Mouse (Mus musculus): Measurements from ENCODE around the gene 1600002K03Rik. TPM values are rescaled to one million over a fixed set of nuclear protein-coding genes. Genes with fewer than 3 reads are reported as not detected.

Gene 1600002K03Rik
- polyA plus RNA-seq, 1 experiment = 16.4 TPM

DNA sequence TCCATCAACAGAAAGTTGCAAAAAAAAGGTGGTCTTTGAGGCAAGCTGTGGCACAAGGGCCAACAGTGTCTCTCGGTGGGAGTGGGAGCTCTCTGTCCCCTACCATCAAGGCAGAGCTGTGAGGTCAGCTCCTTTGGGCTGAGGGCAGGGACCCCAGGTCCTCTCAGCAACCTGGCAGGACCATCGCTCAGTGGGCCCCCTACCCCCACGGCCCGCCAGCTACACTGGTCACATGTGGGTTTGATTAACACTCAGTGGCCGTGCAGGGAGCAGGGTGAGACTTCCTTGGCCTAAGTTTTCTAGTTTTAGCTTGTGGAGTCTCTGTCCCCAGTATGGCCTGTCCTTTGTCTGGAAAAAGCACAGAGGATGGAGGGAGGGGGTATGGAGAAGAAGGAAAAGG lies 8.1 kb downstream of the 1600002K03Rik start:
- 43% methylated on average over 5 of the region's 5 CpGs for WGBS
- no peak for DNase-seq
- no peak overlapping the region for H3K27ac ChIP-seq (ENCODE audit: insufficient read depth, low read length)
- H3K4me3 ChIP-seq (replicated peaks; ENCODE audit: insufficient read depth, low read depth, low read length) = no peak overlapping the region
- H3K27me3 ChIP-seq (ENCODE audit: control insufficient read depth, insufficient read depth, low read length) = no peaks in the 10 kb centered on the region
- TF ChIP-seq POLR2A (IDR thresholded peaks at IDR 0.05; ENCODE audit: borderline replicate concordance, insufficient read depth, low read length) = no peak
- TF ChIP-seq CTCF (IDR thresholded peaks at IDR 0.05; ENCODE audit: borderline replicate concordance, insufficient read depth, low read depth, low read length) = no peak
- H3K4me1 ChIP-seq (ENCODE audit: control insufficient read depth, insufficient read depth, low read length) = peaks cover 12% of the 10 kb centered on the region

DNA sequence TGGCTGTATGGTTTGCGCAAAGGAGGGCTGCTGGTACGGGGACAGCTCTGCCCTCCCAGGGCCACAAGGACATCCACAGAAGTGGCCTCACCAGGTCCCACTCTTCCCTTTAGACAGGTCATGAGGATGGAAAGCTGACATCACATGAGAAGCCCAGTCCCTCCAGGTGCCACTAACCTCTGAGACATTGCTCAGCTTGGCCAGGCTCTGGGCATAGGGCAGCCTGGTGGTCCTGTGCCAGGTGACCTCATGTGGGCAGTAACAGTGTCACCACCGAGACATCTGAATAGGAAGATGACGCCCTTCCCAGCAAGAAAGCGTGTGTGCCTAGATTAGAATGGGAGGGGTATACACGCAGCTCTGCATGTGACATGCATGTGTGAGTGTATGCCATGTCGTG lies 9.8 kb downstream of the 1600002K03Rik start:
- Histone ChIP-seq H3K27me3 (ENCODE audit: control insufficient read depth, insufficient read depth, low read length) (no peaks in the 10 kb centered on the region), H3K4me1 (ENCODE audit: control insufficient read depth, insufficient read depth, low read length) (peaks cover 12% of the 10 kb centered on the region), H3K27ac (ENCODE audit: insufficient read depth, low read length) (no peak overlapping the region), H3K4me3 (replicated peaks; ENCODE audit: insufficient read depth, low read depth, low read length) (no peak overlapping the region)
- no peak for TF ChIP-seq POLR2A (IDR thresholded peaks at IDR 0.05; ENCODE audit: borderline replicate concordance, insufficient read depth, low read length)
- no peak for TF ChIP-seq CTCF (IDR thresholded peaks at IDR 0.05; ENCODE audit: borderline replicate concordance, insufficient read depth, low read depth, low read length)
- no peak for DNase-seq
- 88% methylated on average over 7 of the region's 7 CpGs for WGBS

DNA sequence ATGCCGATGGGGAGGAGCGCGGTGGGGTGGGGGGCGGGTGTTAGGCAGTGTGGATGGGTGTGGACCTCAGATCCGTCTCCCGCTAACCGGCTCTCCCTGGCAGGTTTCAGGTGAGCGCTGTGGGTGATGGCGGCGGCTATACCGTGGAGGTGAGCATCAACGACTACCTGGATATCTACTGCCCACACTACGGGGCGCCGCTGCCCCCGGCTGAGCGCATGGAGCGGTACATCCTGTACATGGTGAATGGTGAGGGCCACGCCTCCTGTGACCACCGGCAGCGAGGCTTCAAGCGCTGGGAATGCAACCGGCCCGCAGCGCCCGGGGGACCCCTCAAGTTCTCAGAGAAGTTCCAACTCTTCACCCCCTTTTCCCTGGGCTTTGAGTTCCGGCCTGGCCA lies 13.9 kb downstream of the 1600002K03Rik start:
- TF ChIP-seq CTCF (IDR thresholded peaks at IDR 0.05; ENCODE audit: borderline replicate concordance, insufficient read depth, low read depth, low read length) = no peak
- TF ChIP-seq POLR2A (IDR thresholded peaks at IDR 0.05; ENCODE audit: borderline replicate concordance, insufficient read depth, low read length) = no peak
- Histone ChIP-seq H3K27ac (ENCODE audit: insufficient read depth, low read length) (no peak overlapping the region), H3K27me3 (ENCODE audit: control insufficient read depth, insufficient read depth, low read length) (no peaks in the 10 kb centered on the region), H3K4me1 (ENCODE audit: control insufficient read depth, insufficient read depth, low read length) (no peaks in the 10 kb centered on the region), H3K4me3 (replicated peaks; ENCODE audit: insufficient read depth, low read depth, low read length) (no peak overlapping the region)
- no peak for DNase-seq
- WGBS = 66% methylated on average over 27 of the region's 27 CpGs

DNA sequence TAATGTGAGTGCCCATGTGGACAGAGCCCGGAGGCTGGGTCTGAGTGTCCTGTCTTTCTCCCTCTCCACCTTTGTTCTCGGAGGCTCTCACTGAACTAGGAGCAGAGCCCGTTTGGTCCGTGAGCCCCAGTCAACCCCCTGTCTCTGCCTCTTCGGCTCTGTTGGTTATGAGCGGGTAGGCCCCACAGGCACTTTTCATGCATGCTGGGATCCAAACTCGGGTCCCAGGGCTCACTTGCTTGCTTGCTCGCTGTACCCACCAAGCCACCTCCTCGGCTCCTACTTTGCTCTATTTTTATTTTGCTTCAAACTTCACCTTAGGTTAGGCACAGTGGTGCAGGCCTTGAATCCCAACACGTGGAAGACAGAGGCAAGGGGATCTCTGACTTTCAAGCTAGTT lies 15.0 kb downstream of the 1600002K03Rik start:
- no peak overlapping the region for H3K27ac ChIP-seq (ENCODE audit: insufficient read depth, low read length)
- no peak overlapping the region for H3K4me3 ChIP-seq (replicated peaks; ENCODE audit: insufficient read depth, low read depth, low read length)
- TF ChIP-seq POLR2A (IDR thresholded peaks at IDR 0.05; ENCODE audit: borderline replicate concordance, insufficient read depth, low read length) = no peak
- TF ChIP-seq CTCF (IDR thresholded peaks at IDR 0.05; ENCODE audit: borderline replicate concordance, insufficient read depth, low read depth, low read length) = no peak
- WGBS = 85% methylated on average over 10 of the region's 10 CpGs
- no peaks in the 10 kb centered on the region for H3K27me3 ChIP-seq (ENCODE audit: control insufficient read depth, insufficient read depth, low read length)
- DNase-seq = no peak
- H3K4me1 ChIP-seq (ENCODE audit: control insufficient read depth, insufficient read depth, low read length) = no peaks in the 10 kb centered on the region

DNA sequence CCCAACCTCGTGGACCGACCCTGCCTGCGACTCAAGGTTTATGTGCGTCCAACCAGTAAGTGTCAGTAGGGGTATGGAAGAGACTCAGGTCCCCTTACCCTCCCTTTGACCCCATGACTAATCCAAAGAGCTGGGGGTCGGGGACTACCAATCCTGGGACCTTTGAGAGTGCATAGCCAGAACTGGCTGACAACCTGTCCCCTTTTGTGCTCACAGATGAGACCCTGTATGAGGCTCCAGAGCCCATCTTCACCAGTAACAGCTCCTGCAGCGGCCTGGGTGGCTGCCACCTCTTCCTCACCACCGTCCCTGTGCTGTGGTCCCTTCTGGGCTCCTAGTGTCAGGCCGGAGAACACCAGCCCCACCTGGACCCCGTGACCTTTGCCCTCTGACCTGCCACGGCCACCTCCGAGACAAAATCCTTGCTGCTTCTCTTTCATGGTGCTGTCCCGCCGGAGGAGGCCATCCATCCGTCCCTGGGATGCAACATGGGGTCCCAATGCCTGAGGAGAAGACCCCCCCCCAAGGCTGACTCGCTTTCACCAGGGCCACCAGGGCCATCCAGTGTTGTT lies 15.8 kb downstream of the 1600002K03Rik start:
- DNase-seq = no peak
- Histone ChIP-seq H3K4me3 (replicated peaks; ENCODE audit: insufficient read depth, low read depth, low read length) (no peak overlapping the region), H3K27ac (ENCODE audit: insufficient read depth, low read length) (no peak overlapping the region), H3K4me1 (ENCODE audit: control insufficient read depth, insufficient read depth, low read length) (no peaks in the 10 kb centered on the region), H3K27me3 (ENCODE audit: control insufficient read depth, insufficient read depth, low read length) (no peaks in the 10 kb centered on the region)
- TF ChIP-seq POLR2A (IDR thresholded peaks at IDR 0.05; ENCODE audit: borderline replicate concordance, insufficient read depth, low read length) (no peak), CTCF (IDR thresholded peaks at IDR 0.05; ENCODE audit: borderline replicate concordance, insufficient read depth, low read depth, low read length) (no peak)
- WGBS = 70% methylated on average over 15 of the region's 15 CpGs

DNA sequence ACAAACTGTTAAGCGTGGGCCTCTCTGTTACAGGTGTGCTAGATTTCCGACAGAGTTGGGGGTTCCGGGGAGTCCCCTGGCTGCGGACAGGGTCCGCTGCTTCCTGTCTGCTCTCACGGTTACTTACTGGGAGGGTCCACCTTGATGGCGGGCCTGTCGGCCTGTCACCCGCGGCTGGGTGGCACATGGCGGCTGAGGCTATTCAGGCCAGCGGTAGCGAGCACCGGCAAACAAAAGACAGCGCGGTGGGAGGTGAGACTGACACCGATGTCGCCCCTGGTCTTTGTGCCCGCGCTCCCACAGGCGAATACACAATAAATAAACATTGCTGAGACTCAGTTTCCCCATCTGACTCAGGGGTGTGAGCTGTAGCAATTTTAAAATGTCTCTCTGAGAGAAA lies 17.3 kb downstream of the 1600002K03Rik start:
- Histone ChIP-seq H3K4me1 (ENCODE audit: control insufficient read depth, insufficient read depth, low read length) (no peaks in the 10 kb centered on the region), H3K27ac (ENCODE audit: insufficient read depth, low read length) (no peak overlapping the region), H3K4me3 (replicated peaks; ENCODE audit: insufficient read depth, low read depth, low read length) (no peak overlapping the region), H3K27me3 (ENCODE audit: control insufficient read depth, insufficient read depth, low read length) (no peaks in the 10 kb centered on the region)
- DNase-seq = no peak
- 42% methylated on average over 21 of the region's 21 CpGs for WGBS
- no peak for TF ChIP-seq CTCF (IDR thresholded peaks at IDR 0.05; ENCODE audit: borderline replicate concordance, insufficient read depth, low read depth, low read length)
- no peak for TF ChIP-seq POLR2A (IDR thresholded peaks at IDR 0.05; ENCODE audit: borderline replicate concordance, insufficient read depth, low read length)

DNA sequence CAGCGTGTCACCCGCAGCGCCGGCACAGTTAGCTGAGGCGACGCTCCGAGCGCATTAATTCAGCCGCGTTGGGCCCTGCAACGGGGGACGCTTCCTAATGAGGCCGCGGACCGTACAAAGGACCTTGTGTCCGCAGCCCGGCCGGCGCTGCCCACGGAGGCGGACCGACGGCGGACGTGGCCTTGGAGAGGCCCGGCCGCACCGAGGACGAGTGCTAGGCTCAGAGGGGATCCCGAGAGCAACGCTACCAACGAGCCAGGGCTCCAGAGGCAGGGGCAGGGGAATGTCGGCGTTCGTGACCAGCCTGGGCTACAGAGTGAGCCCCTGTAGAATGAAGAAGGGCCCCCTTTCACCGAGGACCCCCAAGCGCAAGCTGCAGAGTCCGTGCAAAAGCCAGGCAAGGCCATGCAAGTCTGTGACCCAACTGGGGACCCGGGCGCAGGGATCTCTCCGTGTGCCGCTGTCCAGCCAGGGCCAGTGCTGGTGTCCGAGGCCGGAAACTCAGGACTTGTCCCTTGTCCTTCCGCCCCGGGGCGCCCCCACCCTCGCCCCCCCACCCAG lies 17.8 kb downstream of the 1600002K03Rik start:
- peak in 1 of 2 experiments; percentile 58 for DNase-seq
- H3K27me3 ChIP-seq (ENCODE audit: control insufficient read depth, insufficient read depth, low read length) = no peaks in the 10 kb centered on the region
- TF ChIP-seq CTCF (IDR thresholded peaks at IDR 0.05; ENCODE audit: borderline replicate concordance, insufficient read depth, low read depth, low read length) (no peak), POLR2A (IDR thresholded peaks at IDR 0.05; ENCODE audit: borderline replicate concordance, insufficient read depth, low read length) (no peak; the same call in 1 of the 2 replicates)
- 2% methylated on average over 48 of the region's 48 CpGs for WGBS
- H3K27ac ChIP-seq (ENCODE audit: insufficient read depth, low read length) = no peak overlapping the region
- peak overlapping the region; percentile 53 for H3K4me3 ChIP-seq (replicated peaks; ENCODE audit: insufficient read depth, low read depth, low read length)
- no peaks in the 10 kb centered on the region for H3K4me1 ChIP-seq (ENCODE audit: control insufficient read depth, insufficient read depth, low read length)

DNA sequence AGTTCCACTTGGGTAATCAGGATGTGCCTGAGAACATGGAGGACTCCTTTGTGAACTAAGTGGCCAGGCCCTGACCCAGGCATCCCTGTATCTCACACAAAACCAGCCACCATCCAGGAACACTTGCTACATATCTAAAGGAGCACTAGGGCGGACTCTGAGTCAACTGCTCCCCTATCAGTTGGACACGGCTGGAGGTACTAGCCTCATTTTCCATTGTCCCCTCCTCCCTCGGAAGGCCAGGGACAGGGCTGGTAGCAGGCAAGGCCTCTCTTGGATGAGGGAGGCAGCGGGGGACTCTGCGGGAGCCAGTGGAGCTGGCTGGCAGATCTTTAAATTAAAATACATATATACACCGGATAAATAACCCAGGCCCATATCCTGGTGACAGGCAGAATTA lies 21.2 kb downstream of the 1600002K03Rik start:
- H3K27ac ChIP-seq (ENCODE audit: insufficient read depth, low read length) = no peak overlapping the region
- DNase-seq = no peak
- WGBS = 82% methylated on average over 6 of the region's 6 CpGs

More for the DNA sequence above, 21.2 kb downstream of the 1600002K03Rik start:
- H3K4me3 ChIP-seq (replicated peaks; ENCODE audit: insufficient read depth, low read depth, low read length) = no peak overlapping the region
- no peak for TF ChIP-seq CTCF (IDR thresholded peaks at IDR 0.05; ENCODE audit: borderline replicate concordance, insufficient read depth, low read depth, low read length)
- no peak for TF ChIP-seq POLR2A (IDR thresholded peaks at IDR 0.05; ENCODE audit: borderline replicate concordance, insufficient read depth, low read length)
- H3K27me3 ChIP-seq (ENCODE audit: control insufficient read depth, insufficient read depth, low read length) = no peaks in the 10 kb centered on the region
- H3K4me1 ChIP-seq (ENCODE audit: control insufficient read depth, insufficient read depth, low read length) = no peaks in the 10 kb centered on the region

Data from cerebellum, adult 2 months (tissue).